Mouse (Mus musculus) olfactory bulb, adult 2 months (tissue): ENCODE results near the gene Naa10.

Experiments used
- CTCF ChIP-seq: fragments of 200-500 bp; IDR thresholded peaks from 2 replicates; pipeline ENCODE4 v1.5.1; 2012; ENCODE audit warnings: low read depth, mild to moderate bottlenecking, low read length, moderate library complexity; ENCODE audit not compliant: insufficient read depth
- POLR2A ChIP-seq: fragments of 200-500 bp; IDR thresholded peaks from 2 replicates; pipeline ENCODE4 v1.6.1; 2012; ENCODE audit warnings: mild to moderate bottlenecking, low read depth, low read length, moderate library complexity; ENCODE audit not compliant: insufficient read depth

GRCm38 (mm10) chrX:73970781-73971180 lies 49.0 kb upstream of the Naa10 start:
- no peak for TF ChIP-seq CTCF
- TF ChIP-seq POLR2A: no peak
